Mouse (Mus musculus) layer of hippocampus, postnatal 36 days (tissue): ENCODE measurements around the gene Pklr. TPM values are rescaled to one million over a fixed set of nuclear protein-coding genes. Genes with fewer than 3 reads are reported as not detected.
A peak's percentile ranks its signal among the peaks of the same experiment; 100 is the strongest.

Source experiments
- DNase-seq, 2 experiments: peaks; one replicate each; pipeline ENCODE4 v3.0.0; 2022
- total RNA-seq, 2 experiments: library from RNA; stranded (reverse); gene quantifications; 2 replicates each; pipeline ENCODE4 v1.2.3; 2021

Gene Pklr
- not detected for total RNA-seq

DNA sequence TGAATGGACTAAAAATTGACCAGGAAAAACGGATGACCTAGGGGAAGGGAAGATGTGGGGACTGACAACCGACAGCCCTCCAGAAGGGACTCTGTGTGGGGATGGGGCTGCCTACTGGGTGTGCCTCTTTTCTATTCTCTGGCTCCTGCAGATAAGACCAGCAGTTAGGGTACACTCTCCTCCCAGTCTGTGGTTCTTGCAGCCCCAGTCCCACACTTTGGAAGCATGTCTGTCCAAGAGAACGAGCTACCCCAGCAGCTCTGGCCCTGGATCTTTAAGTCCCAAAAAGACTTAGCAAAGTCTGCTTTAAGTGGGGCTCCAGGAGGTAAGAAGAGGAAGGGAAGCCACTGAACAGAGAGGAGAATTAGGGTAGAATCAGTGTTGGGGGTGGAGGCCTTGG is at the start of gene Pklr:
TSS of gene Pklr (plus strand) at position 185 of the 400 bp plus-strand sequence.
- DNase-seq: no peak

DNA sequence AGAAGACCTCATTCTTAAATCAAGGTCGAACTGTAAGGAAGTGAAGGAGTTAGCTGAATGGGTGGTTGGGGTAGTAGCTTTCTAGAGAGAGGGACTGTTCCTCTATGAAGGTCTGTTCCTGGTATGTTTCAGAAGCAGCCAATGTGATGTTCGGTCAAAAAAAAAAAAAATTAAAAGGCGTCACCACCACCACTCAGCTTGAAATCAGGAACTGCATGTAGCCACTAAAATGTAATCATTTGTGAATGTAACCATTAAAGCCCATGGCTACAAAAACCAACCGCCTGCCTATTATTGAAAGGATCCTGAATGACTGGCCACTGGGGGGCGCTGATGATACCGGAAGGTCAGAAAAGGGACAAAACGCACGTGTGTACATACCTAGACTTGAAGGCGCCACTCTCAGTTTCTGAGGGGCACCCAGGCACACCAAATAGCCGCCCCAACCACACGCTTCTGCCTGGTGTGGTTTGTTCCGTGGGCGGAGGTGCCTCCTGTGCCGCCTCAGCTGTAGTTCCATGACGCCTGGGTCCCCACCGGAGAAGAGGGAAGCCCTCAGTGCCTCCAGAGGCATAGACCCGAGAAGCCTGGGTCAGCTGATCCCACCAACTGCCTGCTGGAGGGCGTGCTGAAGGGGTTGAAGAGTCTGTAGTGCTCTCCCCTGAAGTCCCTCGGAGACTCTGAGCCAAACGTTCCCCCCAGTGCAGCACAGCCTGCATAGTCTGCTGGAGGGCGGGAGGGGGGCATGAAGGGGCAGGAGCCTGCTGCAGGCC is 48.4 kb upstream of the Pklr start:
- DNase-seq: peak in 1 of 2 experiments; percentile 70

GRCm38 (mm10) chr3:89088974-89089373 is 47.0 kb upstream of the Pklr start:
- no peak for DNase-seq

DNA sequence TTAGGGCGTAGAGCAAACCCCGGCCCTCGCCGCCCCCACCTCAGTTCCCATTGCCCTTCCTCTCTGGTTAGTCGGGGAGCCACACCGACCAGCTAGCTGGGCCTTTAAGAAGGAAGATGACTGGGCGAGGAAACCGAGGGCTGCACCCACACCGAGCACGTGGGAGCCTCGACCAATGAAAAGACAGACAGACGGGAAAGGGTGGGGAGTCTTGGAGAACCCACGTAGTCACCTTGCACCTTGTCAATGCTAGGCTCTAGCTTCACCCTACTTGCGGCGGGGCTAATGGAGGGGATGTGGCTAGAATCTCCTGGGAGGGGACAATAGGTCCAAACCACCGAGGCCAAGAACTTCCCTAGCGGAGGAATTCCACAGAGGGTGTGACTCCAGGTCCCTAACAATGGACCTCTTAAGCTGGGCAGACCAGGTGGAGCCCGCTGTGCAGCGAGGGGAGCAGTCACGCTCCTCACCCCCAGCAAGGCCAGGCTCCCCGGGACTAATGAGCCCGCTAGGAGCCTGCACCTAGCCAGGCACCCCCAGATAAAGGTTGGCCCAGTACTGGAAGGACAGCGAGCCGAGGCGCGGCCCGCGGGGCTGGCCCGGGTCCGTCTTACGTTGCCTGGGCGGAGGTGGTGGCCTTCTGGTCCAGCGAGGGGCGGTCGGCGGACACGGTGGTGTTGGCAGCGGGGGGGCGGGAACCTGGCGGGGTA is 45.9 kb upstream of the Pklr start:
- peak; percentile 83 to 84 for DNase-seq

- peak; percentile 81 to 85 for DNase-seq
These were observed 45.0 kb upstream of the Pklr start for GRCm38 (mm10) chr3:89090694-89091655.

GRCm38 (mm10) chr3:89091811-89092508 is 44.0 kb upstream of the Pklr start:
- no peak for DNase-seq

DNA sequence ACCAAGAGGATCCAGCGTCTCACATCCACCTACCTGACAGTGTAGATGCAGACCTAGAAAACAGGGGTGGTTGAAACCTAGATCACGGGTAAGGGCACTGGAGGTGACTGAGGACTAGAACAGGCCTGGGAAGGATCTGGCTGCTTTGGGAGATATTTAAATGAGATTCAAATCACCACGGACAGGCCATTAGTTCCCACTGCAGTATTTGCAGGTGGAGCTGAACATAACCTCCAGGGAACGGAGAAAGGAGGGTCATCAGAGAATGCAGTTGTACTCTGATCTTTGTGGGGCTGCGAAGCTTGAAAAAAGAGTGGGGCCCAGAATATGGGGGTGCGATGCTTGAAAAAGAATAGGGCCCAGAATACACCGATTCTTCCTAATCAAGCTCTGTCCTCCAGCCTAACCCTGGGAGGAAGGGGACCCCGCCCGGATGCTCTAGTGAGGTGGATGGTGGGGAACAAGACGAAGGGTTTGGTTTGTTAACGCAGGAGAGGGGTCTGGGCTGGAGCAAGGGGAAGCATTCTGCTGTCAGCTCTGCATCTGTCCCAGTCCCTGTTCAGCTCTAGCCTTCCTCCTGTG is 43.3 kb upstream of the Pklr start:
- no peak for DNase-seq

DNA sequence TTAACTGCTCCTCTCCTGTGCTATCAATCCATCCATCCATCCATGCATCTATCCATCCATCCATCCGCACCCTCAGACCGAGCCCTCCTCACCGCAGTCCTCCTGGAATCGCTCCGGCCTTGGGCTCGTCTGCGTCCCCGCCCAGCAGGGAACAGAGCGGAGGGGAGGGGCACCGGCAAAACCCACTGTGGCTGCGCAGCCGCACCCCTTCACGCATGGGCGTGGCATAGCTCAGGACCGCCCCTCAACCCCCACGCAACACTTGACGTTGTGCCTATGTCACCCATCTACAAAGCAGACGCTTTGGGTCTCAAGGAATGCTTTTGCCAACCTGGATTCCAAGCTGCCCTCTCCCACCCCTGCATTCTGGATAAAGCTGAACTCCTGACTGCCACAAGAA is 42.8 kb upstream of the Pklr start, which contains the start of gene Rusc1:
TSS of gene Rusc1 (minus strand) at position 137 of the 400 bp plus-strand sequence.
- DNase-seq: peak; percentile 92 to 93

DNA sequence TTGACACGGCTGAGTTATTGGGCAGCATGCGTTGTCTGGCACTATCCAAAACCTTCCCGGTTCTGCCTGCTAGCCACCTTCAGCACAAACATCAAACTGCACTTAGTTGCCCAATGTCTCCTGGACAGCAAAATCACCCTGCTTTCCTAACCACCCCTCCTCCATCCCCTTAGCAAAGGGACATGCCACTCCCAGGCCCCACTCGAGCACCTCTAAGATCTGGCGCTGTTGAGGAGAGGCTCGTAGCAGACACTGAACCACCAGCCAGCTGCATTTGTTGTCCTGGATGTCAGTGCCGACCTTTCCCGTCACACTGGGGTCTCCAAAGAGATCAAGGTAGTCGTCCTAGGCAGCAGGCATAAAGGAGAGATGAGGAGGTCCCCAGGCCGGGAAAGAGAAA is 41.9 kb upstream of the Pklr start:
- no peak for DNase-seq

- no peak for DNase-seq
These were observed 35.1 kb upstream of the Pklr start, which contains the start of gene Gm43738 for GRCm38 (mm10) chr3:89100811-89101210. Gene Gm43738 (minus strand): TSS chr3:89101099.

- no peak for DNase-seq
These were observed 34.5 kb upstream of the Pklr start for GRCm38 (mm10) chr3:89101459-89101811.

GRCm38 (mm10) chr3:89101812-89102494 is 34.0 kb upstream of the Pklr start, which contains the start of gene Fdps:
Gene Fdps (minus strand): TSS chr3:89101959.
- DNase-seq: peak; percentile 93 to 96

- no peak for DNase-seq
These were observed 33.2 kb upstream of the Pklr start for GRCm38 (mm10) chr3:89102495-89103290.

DNA sequence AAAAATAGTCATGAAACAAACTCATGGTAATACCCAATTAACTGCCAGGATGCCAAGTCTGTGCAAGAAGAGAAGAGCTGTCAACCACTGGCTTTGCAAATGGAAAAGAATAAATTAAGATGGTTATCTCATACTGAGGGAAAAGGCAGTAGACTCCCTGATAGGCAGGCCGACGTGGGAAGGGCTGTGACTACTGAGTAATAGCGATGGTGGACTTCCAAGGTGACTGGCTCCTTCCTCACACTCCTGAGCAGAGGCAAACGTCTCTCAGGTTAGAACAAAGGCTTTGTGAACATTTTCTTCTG is 32.7 kb upstream of the Pklr start:
- no peak for DNase-seq

GRCm38 (mm10) chr3:89106881-89107280 is 29.1 kb upstream of the Pklr start:
- DNase-seq: no peak

DNA sequence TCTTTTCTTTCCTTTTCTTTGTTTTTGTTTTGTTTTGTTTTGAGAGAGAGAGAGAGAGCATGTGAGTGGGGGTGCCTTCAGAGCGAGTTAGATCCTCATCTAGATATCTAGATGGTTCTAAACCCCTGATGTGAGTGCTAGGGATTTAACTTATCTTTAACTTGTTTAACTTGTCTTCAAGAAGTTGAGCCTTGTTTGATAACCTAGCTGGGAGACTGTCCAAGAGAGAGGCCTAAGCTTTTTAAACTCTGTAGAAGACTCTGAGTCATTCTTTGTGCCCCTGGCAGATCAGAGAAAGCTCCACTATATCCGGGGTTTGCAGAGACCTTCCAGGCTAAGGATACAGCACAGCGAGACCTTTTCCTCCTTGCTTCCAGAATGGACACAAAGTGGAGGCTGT is 28.4 kb upstream of the Pklr start:
- DNase-seq: no peak

DNA sequence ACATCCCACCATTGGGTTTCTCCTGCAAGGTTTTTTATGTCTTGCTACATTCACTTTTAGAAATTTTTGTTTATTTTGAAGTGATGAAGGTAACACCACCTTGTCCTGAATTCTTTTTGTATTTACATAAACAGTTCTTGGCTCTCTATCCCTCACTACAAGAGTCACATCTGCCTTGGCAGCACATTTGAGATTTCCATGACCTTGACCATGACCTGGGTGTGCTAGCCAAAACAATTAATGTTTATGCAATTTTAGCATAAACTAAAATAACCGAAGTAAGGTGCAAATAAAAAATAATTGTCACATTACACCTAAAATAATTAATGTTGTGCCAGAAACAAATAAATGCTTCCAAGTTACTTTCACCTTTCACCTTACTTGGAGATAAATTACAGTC is 27.8 kb upstream of the Pklr start:
- DNase-seq: no peak

GRCm38 (mm10) chr3:89113058-89113457 is 22.9 kb upstream of the Pklr start:
- DNase-seq: no peak

DNA sequence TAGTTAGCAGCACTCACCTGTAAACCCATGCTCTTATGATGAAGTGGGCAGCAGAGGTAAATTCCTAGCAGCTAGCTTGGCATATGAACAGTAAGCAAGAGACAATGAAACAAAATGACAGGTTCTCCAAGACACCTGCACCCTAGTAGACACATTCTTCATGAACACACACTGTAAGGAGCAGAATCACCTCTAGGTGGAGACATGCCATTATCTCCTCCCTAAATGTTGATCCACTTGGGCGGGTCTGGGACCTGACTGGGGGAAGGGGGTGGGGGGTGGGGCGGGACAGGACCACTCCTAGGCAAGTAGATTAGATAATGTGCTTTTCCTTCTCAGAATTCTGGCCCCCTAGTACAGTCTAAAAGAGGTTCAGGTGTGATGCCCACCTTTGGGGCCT is 20.4 kb upstream of the Pklr start:
- DNase-seq: no peak

GRCm38 (mm10) chr3:89123313-89123712 is 12.6 kb upstream of the Pklr start:
- DNase-seq: no peak
